Mouse (Mus musculus): ENCODE data around the gene Ndufc1. TPM values are rescaled to one million over a fixed set of nuclear protein-coding genes. Genes with fewer than 3 reads are reported as not detected.
"Not testable (repeated sequence)": the region's sequence is repeated elsewhere in the genome, so short reads cannot be mapped to it uniquely, and the experiment has no call there.

The Ndufc1 gene
- total RNA-seq (2014; fragmentation: Nextera tagmentation) (243 and 263 TPM in 2 replicates), total RNA-seq (2017) (76.8 and 110 TPM in 2 replicates)

- ATAC-seq (replicated peaks; ENCODE audit: poor library complexity, severe bottlenecking), result peak; percentile 98
Observed at GRCm38 (mm10) chr3:51408561-51409183, at the start of gene Ndufc1. Gene Ndufc1 (minus strand): TSS chr3:51408988.

- no peak for ATAC-seq (replicated peaks; ENCODE audit: poor library complexity, severe bottlenecking)
Observed at GRCm38 (mm10) chr3:51434871-51435595, 26.2 kb upstream of the Ndufc1 start.

- ATAC-seq (replicated peaks; ENCODE audit: poor library complexity, severe bottlenecking), result not testable (repeated sequence)
Observed at GRCm38 (mm10) chr3:51434364-51434763, 25.6 kb upstream of the Ndufc1 start.

GRCm38 (mm10) chr3:51425394-51425793 lies 16.6 kb upstream of the Ndufc1 start:
- ATAC-seq (replicated peaks; ENCODE audit: poor library complexity, severe bottlenecking), result no peak

GRCm38 (mm10) chr3:51421921-51422320 lies 13.1 kb upstream of the Ndufc1 start:
- ATAC-seq (replicated peaks; ENCODE audit: poor library complexity, severe bottlenecking), result peak; percentile 83

- no peak for ATAC-seq (replicated peaks; ENCODE audit: poor library complexity, severe bottlenecking)
Observed at GRCm38 (mm10) chr3:51417966-51418365, 9.2 kb upstream of the Ndufc1 start.

- ATAC-seq (replicated peaks; ENCODE audit: poor library complexity, severe bottlenecking), result no peak
Observed at GRCm38 (mm10) chr3:51417485-51417884, 8.7 kb upstream of the Ndufc1 start.

GRCm38 (mm10) chr3:51417135-51417458 lies 8.3 kb upstream of the Ndufc1 start:
- ATAC-seq (replicated peaks; ENCODE audit: poor library complexity, severe bottlenecking), result no peak

GRCm38 (mm10) chr3:51416364-51417134 lies 7.8 kb upstream of the Ndufc1 start:
- peak; percentile 39 for ATAC-seq (replicated peaks; ENCODE audit: poor library complexity, severe bottlenecking)

- ATAC-seq (replicated peaks; ENCODE audit: poor library complexity, severe bottlenecking), result no peak
Observed at GRCm38 (mm10) chr3:51416073-51416363, 7.2 kb upstream of the Ndufc1 start.

- ATAC-seq (replicated peaks; ENCODE audit: poor library complexity, severe bottlenecking), result peak; percentile 89
Observed at GRCm38 (mm10) chr3:51415098-51416072, 6.6 kb upstream of the Ndufc1 start, which contains the start of gene Naa15. Gene Naa15 (plus strand): TSS chr3:51415148.

- ATAC-seq (replicated peaks; ENCODE audit: poor library complexity, severe bottlenecking), result no peak
Observed at GRCm38 (mm10) chr3:51413276-51413675, 4.5 kb upstream of the Ndufc1 start.

GRCm38 (mm10) chr3:51412457-51412856 lies 3.7 kb upstream of the Ndufc1 start:
- no peak for ATAC-seq (replicated peaks; ENCODE audit: poor library complexity, severe bottlenecking)

- ATAC-seq (replicated peaks; ENCODE audit: poor library complexity, severe bottlenecking), result peak; percentile 4; the same call in 1 of the 2 replicates
Observed at GRCm38 (mm10) chr3:51407870-51408560, 773 bp downstream of the Ndufc1 start.

- no peak for ATAC-seq (replicated peaks; ENCODE audit: poor library complexity, severe bottlenecking)
Observed at GRCm38 (mm10) chr3:51402628-51403027, 6.2 kb downstream of the Ndufc1 start.

- ATAC-seq (replicated peaks; ENCODE audit: poor library complexity, severe bottlenecking), result not testable (repeated sequence)
Observed at GRCm38 (mm10) chr3:51402054-51402453, 6.7 kb downstream of the Ndufc1 start.

GRCm38 (mm10) chr3:51400682-51401081 lies 8.1 kb downstream of the Ndufc1 start:
- no peak for ATAC-seq (replicated peaks; ENCODE audit: poor library complexity, severe bottlenecking)

GRCm38 (mm10) chr3:51399531-51399930 lies 9.3 kb downstream of the Ndufc1 start:
- ATAC-seq (replicated peaks; ENCODE audit: poor library complexity, severe bottlenecking), result no peak

- no peak for ATAC-seq (replicated peaks; ENCODE audit: poor library complexity, severe bottlenecking)
Observed at GRCm38 (mm10) chr3:51398667-51399066, 10.1 kb downstream of the Ndufc1 start.

All from granulocyte monocyte progenitor cell, adult 5-6 weeks (primary cell).